Mouse (Mus musculus): ENCODE results near the gene Gm20388. TPM values are rescaled to one million over a fixed set of nuclear protein-coding genes. Genes with fewer than 3 reads are reported as not detected.
A peak's percentile ranks its signal among the peaks of the same experiment; 100 is the strongest.
"Not testable (repeated sequence)": the region's sequence is repeated elsewhere in the genome, so short reads cannot be mapped to it uniquely, and the experiment has no call there.

The Gm20388 gene
- polyA plus RNA-seq, 1 experiment from 2014 or later = not detected

DNA sequence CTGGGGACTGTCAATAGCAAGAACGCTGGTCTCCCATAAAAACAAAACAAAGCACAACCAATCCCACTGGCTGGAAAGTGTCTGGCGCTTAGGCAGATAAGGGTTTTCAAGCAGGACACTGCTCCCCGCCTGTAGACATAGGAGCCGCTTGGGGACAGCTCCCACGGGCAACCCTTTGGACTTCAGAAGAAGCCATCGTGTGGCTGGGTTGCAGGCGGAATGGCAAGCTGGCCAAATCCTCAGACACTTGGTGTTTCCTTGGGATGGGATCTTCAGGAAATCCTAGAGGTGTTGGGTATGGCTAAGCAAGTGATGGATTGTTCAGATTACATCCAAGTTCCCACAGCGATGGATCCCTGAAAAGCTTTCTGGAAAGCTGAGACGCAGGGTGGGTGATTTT lies 3603.5 kb downstream of the Gm20388 start:
- ATAC-seq = no peak
- peak overlapping the region; percentile 58; the same call in 1 of the 2 replicates for H3K4me3 ChIP-seq
- H3K4me1 ChIP-seq = peaks cover 27% of the 10 kb centered on the region
- peaks cover 73% of the 10 kb centered on the region for H3K27me3 ChIP-seq (replicated peaks)
- no peak overlapping the region for H3K27ac ChIP-seq
- WGBS (ENCODE audit: insufficient replicate concordance) = 6% methylated on average over 9 of the region's 9 CpGs
- peaks cover 2% of the 10 kb centered on the region; the same call in 1 of the 2 replicates for H3K36me3 ChIP-seq
- H3K9ac ChIP-seq = no peak overlapping the region
- H3K9me3 ChIP-seq (replicated peaks) = no peaks in the 10 kb centered on the region
- peak overlapping the region; percentile 81 for H3K4me2 ChIP-seq

DNA sequence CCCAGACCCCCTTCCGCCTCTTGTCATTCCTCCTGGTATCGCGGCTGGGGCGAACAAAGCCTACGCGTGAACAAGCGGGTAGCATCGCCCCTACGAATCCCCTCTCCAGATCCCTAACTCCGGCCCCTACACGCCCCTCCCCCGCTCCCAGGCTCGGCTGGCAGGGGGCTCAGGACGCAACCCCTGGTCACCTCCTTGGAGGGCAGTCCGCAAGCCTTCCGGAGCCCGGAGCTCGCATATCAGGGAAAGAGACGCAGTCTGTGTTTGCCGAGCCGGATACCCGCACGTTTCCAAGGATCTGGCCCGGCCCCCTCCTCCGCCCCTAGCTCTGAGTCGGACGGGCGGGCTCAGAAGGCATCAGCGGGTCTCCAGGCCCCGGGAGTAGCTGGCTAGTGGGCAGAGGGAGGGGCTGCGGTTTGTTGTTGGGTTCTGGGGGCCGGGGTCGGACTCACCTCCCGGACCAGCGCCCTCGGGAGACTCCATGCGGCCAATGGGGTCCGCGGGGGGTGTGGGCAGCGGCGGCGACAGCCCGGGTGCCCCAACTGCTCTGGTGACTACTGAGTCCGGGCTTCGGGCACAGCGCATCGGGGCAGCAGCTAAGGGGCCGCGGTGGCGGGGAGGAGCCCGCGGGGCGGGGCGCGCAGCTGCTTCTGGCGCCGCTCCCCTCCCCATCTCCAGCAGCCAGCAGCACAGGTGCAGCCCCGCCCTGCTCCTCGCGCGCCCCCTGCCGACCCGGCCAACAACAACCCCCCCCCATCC lies 3604.3 kb downstream of the Gm20388 start, which contains the start of gene Dbndd1:
TSS of gene Dbndd1 (minus strand) at position 683 of the 759 bp plus-strand sequence.
- Histone ChIP-seq H3K9ac (peak within 1 kb of the TSS; percentile 46; the same call in 1 of the 2 replicates), H3K27me3 (replicated peaks) (peaks cover 73% of the 10 kb centered on the region), H3K4me1 (peaks cover 33% of the 10 kb centered on the region), H3K4me3 (peak within 1 kb of the TSS; percentile 58), H3K9me3 (replicated peaks) (no peaks in the 10 kb centered on the region), H3K27ac (no peak within 1 kb of the TSS), H3K4me2 (peak within 1 kb of the TSS; percentile 81), H3K36me3 (no peaks in the 10 kb centered on the region; the same call in 1 of the 2 replicates)
- ATAC-seq = no peak
- WGBS (ENCODE audit: insufficient replicate concordance) = 1% methylated on average over 49 of the region's 63 CpGs

DNA sequence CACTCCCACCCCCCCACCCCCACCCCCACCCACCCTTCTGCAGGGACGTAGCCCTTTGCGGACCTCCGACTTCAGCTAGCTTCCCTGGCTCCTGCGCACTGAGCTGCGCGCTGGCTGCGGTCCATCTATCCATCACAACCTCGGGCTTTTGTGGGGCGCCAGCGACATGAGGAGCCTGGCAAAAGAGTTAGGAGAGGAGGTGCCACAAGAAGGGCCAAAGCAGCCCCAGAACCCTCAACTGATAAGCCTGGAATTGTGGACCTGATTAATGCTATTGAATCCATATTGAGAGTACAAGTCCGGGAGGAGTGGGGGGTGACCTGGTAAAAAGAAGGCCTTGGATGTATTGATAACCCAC lies 3604.9 kb downstream of the Gm20388 start:
- ATAC-seq = no peak
- Histone ChIP-seq H3K9me3 (replicated peaks) (no peaks in the 10 kb centered on the region), H3K4me2 (peak overlapping the region; percentile 81), H3K27me3 (replicated peaks) (peaks cover 70% of the 10 kb centered on the region), H3K27ac (no peak overlapping the region), H3K36me3 (no peaks in the 10 kb centered on the region), H3K9ac (0 out of 2 replicates have a peak overlapping the region, but pooled peaks have one; percentile 46), H3K4me3 (peak overlapping the region; percentile 58), H3K4me1 (peaks cover 33% of the 10 kb centered on the region)
- WGBS (ENCODE audit: insufficient replicate concordance) = 7% methylated on average over 11 of the region's 11 CpGs

- no peak overlapping the region for H3K4me3 ChIP-seq
- no peak for ATAC-seq
- H3K27ac ChIP-seq = no peak overlapping the region
- H3K9me3 ChIP-seq (replicated peaks) = no peaks in the 10 kb centered on the region
- 46% methylated on average over 2 of the region's 2 CpGs for WGBS (ENCODE audit: insufficient replicate concordance)
- H3K9ac ChIP-seq = no peak overlapping the region
- H3K27me3 ChIP-seq (replicated peaks) = peaks cover 59% of the 10 kb centered on the region
- peaks cover 33% of the 10 kb centered on the region for H3K4me1 ChIP-seq
- peaks cover 4% of the 10 kb centered on the region for H3K36me3 ChIP-seq
- H3K4me2 ChIP-seq = no peak overlapping the region
Measured at GRCm38 (mm10) chr8:123516596-123516995, 3606.0 kb downstream of the Gm20388 start.

DNA sequence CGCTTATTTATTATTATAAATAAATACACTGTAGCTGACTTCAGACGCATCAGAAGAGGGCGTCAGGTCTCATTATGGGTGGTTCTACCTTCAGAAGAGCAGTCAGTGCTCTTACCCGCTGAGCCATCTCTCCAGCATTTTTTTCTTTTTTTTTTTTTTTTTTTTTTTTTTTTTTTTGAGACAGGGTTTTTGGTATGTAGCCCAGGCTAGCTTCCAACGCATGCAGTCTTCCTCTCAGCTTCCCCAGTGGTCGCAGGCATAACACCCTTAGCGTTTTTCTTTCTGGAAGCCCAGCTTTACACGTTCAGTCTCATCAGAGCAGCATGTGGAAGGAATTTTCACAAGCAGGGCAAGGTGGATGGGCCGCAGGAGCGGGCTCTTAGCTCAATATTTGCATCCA lies 3607.5 kb downstream of the Gm20388 start:
- ATAC-seq = no peak
- Histone ChIP-seq H3K27me3 (replicated peaks) (peaks cover 49% of the 10 kb centered on the region), H3K9me3 (replicated peaks) (no peaks in the 10 kb centered on the region), H3K9ac (no peak overlapping the region), H3K36me3 (peaks cover 15% of the 10 kb centered on the region), H3K4me1 (peaks cover 33% of the 10 kb centered on the region), H3K4me2 (peak overlapping the region; percentile 86), H3K4me3 (peak overlapping the region; percentile 63), H3K27ac (no peak overlapping the region)
- WGBS (ENCODE audit: insufficient replicate concordance) = 31% methylated on average over 10 of the region's 10 CpGs

- 0% methylated on average over 20 of the region's 20 CpGs for WGBS (ENCODE audit: insufficient replicate concordance)
Measured at GRCm38 (mm10) chr8:123518667-123519066, 3608.0 kb downstream of the Gm20388 start, which contains the start of gene Gas8. Gene Gas8 (plus strand): TSS chr8:123518834.

DNA sequence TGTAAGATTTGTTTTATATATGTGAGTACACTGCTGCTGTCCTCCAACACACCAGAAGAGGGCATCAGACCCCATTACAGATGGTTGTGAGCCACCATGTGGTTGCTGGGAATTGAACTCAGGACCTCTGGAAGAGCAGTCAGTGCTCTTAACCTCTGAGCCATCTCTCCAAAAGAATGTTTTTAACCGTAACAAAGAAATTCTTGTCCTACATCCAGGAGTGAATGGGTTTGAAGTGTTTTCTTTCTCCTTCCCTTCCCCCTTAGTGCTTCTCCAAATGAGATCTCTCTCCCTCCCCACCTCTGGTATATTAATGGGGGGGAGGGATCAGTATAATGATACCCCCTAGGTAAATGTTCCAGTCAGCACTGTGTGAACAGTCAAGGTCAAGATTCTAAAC lies 3609.4 kb downstream of the Gm20388 start:
- Histone ChIP-seq H3K27me3 (replicated peaks) (peaks cover 30% of the 10 kb centered on the region), H3K36me3 (peaks cover 32% of the 10 kb centered on the region), H3K4me1 (peaks cover 25% of the 10 kb centered on the region)
- H3K4me3 ChIP-seq; H3K27ac ChIP-seq; H3K9me3 ChIP-seq (replicated peaks); H3K9ac ChIP-seq; ATAC-seq; H3K4me2 ChIP-seq: not testable (repeated sequence)
- 75% methylated on average over 1 of the region's 1 CpGs for WGBS (ENCODE audit: insufficient replicate concordance)

More at GRCm38 (mm10) chr8:123518667-123519066, 3608.0 kb downstream of the Gm20388 start, which contains the start of gene Gas8:
- Histone ChIP-seq H3K4me1 (peaks cover 33% of the 10 kb centered on the region), H3K36me3 (peaks cover 18% of the 10 kb centered on the region), H3K4me2 (peak within 1 kb of the TSS; percentile 86), H3K9ac (peak within 1 kb of the TSS; percentile 57), H3K9me3 (replicated peaks) (no peaks in the 10 kb centered on the region), H3K4me3 (peak within 1 kb of the TSS; percentile 63), H3K27me3 (replicated peaks) (peaks cover 44% of the 10 kb centered on the region), H3K27ac (no peak within 1 kb of the TSS)
- ATAC-seq = peak; percentile 87

- 81% methylated on average over 25 of the region's 25 CpGs for WGBS (ENCODE audit: insufficient replicate concordance)
- no peak for ATAC-seq
- Histone ChIP-seq H3K9me3 (replicated peaks) (no peaks in the 10 kb centered on the region), H3K27me3 (replicated peaks) (no peaks in the 10 kb centered on the region), H3K27ac (no peak overlapping the region), H3K9ac (no peak overlapping the region), H3K36me3 (peaks cover 82% of the 10 kb centered on the region), H3K4me1 (no peaks in the 10 kb centered on the region), H3K4me2 (no peak overlapping the region), H3K4me3 (no peak overlapping the region)
Measured at GRCm38 (mm10) chr8:123527720-123528489, 3617.3 kb downstream of the Gm20388 start.

GRCm38 (mm10) chr8:123536242-123536989 lies 3625.8 kb downstream of the Gm20388 start:
- H3K4me3 ChIP-seq = no peak overlapping the region
- no peak for ATAC-seq

DNA sequence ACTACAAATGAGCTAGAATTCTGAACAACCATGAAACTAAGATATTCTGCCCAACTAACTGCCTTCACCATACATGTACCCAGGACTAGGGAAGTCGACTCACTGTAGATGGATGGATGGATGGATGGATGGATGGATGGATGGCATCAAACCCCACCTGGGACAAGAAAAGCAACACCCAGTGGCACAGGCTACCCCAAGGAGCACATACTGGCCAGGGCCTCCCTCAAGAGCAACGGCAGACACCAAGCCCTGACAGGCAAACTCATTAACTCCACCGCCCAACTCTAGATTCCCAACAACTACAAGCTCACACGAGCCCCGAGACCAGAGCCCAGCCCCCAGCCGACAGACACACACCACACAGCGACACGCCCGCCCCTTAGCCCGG lies 3626.3 kb downstream of the Gm20388 start:
- no peak overlapping the region for H3K4me3 ChIP-seq
- no peak overlapping the region for H3K4me2 ChIP-seq
- H3K27me3 ChIP-seq (replicated peaks) = peaks cover 19% of the 10 kb centered on the region
- WGBS (ENCODE audit: insufficient replicate concordance) = 25% methylated on average over 10 of the region's 10 CpGs
- no peak overlapping the region for H3K9ac ChIP-seq
- no peak overlapping the region for H3K27ac ChIP-seq
- H3K36me3 ChIP-seq = peaks cover 38% of the 10 kb centered on the region; the same call in 1 of the 2 replicates
- H3K9me3 ChIP-seq (replicated peaks) = no peaks in the 10 kb centered on the region
- no peaks in the 10 kb centered on the region for H3K4me1 ChIP-seq
- no peak for ATAC-seq

More at GRCm38 (mm10) chr8:123536242-123536989, 3625.8 kb downstream of the Gm20388 start:
- Histone ChIP-seq H3K27me3 (replicated peaks) (peaks cover 19% of the 10 kb centered on the region), H3K9ac (no peak overlapping the region), H3K4me1 (no peaks in the 10 kb centered on the region), H3K27ac (no peak overlapping the region), H3K4me2 (no peak overlapping the region), H3K9me3 (replicated peaks) (no peaks in the 10 kb centered on the region), H3K36me3 (peaks cover 44% of the 10 kb centered on the region)
- 85% methylated on average over 9 of the region's 9 CpGs for WGBS (ENCODE audit: insufficient replicate concordance)

GRCm38 (mm10) chr8:123537641-123538040 lies 3627.0 kb downstream of the Gm20388 start:
- WGBS (ENCODE audit: insufficient replicate concordance) = 87% methylated on average over 7 of the region's 14 CpGs
- Histone ChIP-seq H3K36me3 (peaks cover 32% of the 10 kb centered on the region; the same call in 1 of the 2 replicates), H3K27me3 (replicated peaks) (peaks cover 19% of the 10 kb centered on the region)
- H3K4me1 ChIP-seq; H3K9me3 ChIP-seq (replicated peaks); H3K27ac ChIP-seq; ATAC-seq; H3K4me2 ChIP-seq; H3K4me3 ChIP-seq; H3K9ac ChIP-seq: not testable (repeated sequence)

Measured in liver, embryonic 12.5 days (tissue).